Mouse (Mus musculus) left cerebral cortex, adult 2 months (tissue): ENCODE measurements around the gene Fryl. TPM values are rescaled to one million over a fixed set of nuclear protein-coding genes. Genes with fewer than 3 reads are reported as not detected.

ENCODE experiments used
- DNase-seq, 2 experiments: peaks; one replicate each; pipeline ENCODE4 v3.0.0; 2021 to 2022; ENCODE audit warnings: low spot score in 2 of 2, mixed read lengths in 1 of 2; ENCODE audit errors: extremely low spot score in 1 of 2
- H3K27ac ChIP-seq: fragments of 200-600 bp; 2 replicates; pipeline ENCODE4 v1.8.1; 2022
- H3K4me3 ChIP-seq: fragments of 200-600 bp; 2 replicates; pipeline ENCODE4 v1.8.1; 2022
- CTCF ChIP-seq: fragments of 200-600 bp; IDR thresholded peaks from 2 replicates; pipeline ENCODE4 v1.8.1; 2022; ENCODE audit warnings: antibody characterized with exemption, mild to moderate bottlenecking, moderate library complexity
- intact Hi-C: fragments of 180-260 bp; cut with DNase I; formaldehyde crosslinking; loops from one replicate; pipeline ENCODE4 v1.15.1; 2025
- total RNA-seq, 2 experiments: library from RNA; stranded (reverse); gene quantifications; 2 replicates each; pipeline ENCODE4 v1.2.3; 2021

Fryl gene
- total RNA-seq, 2 experiments from 2014 or later, result 62.7 to 81.6 TPM

- TF ChIP-seq CTCF, result no peak
Observed at GRCm38 (mm10) chr5:72974602-72975001, 281.8 kb downstream of the Fryl start, which contains the start of gene Gm10135. Gm10135 (minus strand) TSS chr5:72974702.

GRCm38 (mm10) chr5:72972934-72973333, 283.5 kb downstream of the Fryl start:
- Histone ChIP-seq H3K27ac (no peak overlapping the region), H3K4me3 (no peak overlapping the region)
- intact Hi-C loops, result loop anchor here (10.0 kb wide), 1 partner anchor 332 kb away; no protein-coding TSS in a partner anchor
- DNase-seq, result no peak
- peak; percentile 5 for TF ChIP-seq CTCF

More at GRCm38 (mm10) chr5:72974602-72975001, 281.8 kb downstream of the Fryl start, which contains the start of gene Gm10135:
- Histone ChIP-seq H3K27ac (no peak within 1 kb of the TSS), H3K4me3 (no peak within 1 kb of the TSS)
- no peak for DNase-seq
- intact Hi-C loops, result loop anchor here (10.0 kb wide), 1 partner anchor 330 kb away; no protein-coding TSS in a partner anchor

GRCm38 (mm10) chr5:72972435-72972834, 284.0 kb downstream of the Fryl start:
- intact Hi-C loops, result loop anchor here (10.0 kb wide), 1 partner anchor 332 kb away; no protein-coding TSS in a partner anchor
- no peak for DNase-seq
- no peak for TF ChIP-seq CTCF
- H3K27ac ChIP-seq, result no peak overlapping the region
- H3K4me3 ChIP-seq, result no peak overlapping the region

Other genes with a start within 250 kb of the Fryl start
- 1 to 10 TPM in 1 of 2 experiments, under 1 TPM in 1; 0.36 to 2.2 TPM for gene Slc10a4, start 249.7 kb downstream of the Fryl start, total RNA-seq
- 100 to 1,000 TPM; 450 to 470 TPM for gene Ociad1, start 36.2 kb upstream of the Fryl start, total RNA-seq
- gene Ociad2, start 84.4 kb upstream of the Fryl start, total RNA-seq, result 100 to 1,000 TPM; 114 to 137 TPM
- 1 to 10 TPM; 1.6 to 1.9 TPM for gene Cwh43, start 149.5 kb upstream of the Fryl start, total RNA-seq
- 100 to 1,000 TPM; 122 to 125 TPM for gene Dcun1d4, start 224.4 kb upstream of the Fryl start, total RNA-seq